Mouse (Mus musculus) CH12.LX (cell line): ENCODE results near the gene Wfdc16.

Experiments
- BHLHE40 ChIP-seq: IDR thresholded peaks from 2 replicates; pipeline ENCODE4 v1.6.1; 2011; ENCODE audit warnings: mild to moderate bottlenecking, low read depth, low read length, improper control_type of control experiment
- CTCF ChIP-seq, 2 experiments: IDR thresholded peaks in 1 of 2; conservative IDR thresholded peaks in 1 of 2; 2 replicates each; pipeline ENCODE4 v1.5.1; 2011 to 2012; ENCODE audit warnings: low read depth in 2 of 2, low read length in 2 of 2, improper control_type of control experiment in 1 of 2, inconsistent platforms in 1 of 2, mild to moderate bottlenecking in 1 of 2, moderate library complexity in 1 of 2
- MXI1 ChIP-seq: IDR thresholded peaks from 2 replicates; pipeline ENCODE4 v1.6.1; 2011; ENCODE audit warnings: mild to moderate bottlenecking, low read depth, low read length, improper control_type of control experiment
- PAX5 ChIP-seq: IDR thresholded peaks from 2 replicates; pipeline ENCODE4 v1.6.1; 2012; ENCODE audit warnings: low read length, inconsistent platforms, mixed read lengths
- POLR2A ChIP-seq: IDR thresholded peaks from 2 replicates; pipeline ENCODE4 v1.6.1; 2011; ENCODE audit warnings: low read depth, mild to moderate bottlenecking, improper control_type of control experiment, low read length
- USF2 ChIP-seq: conservative IDR thresholded peaks from 2 replicates; pipeline ENCODE4 v1.6.1; 2011; ENCODE audit warnings: low read depth, low read length, improper control_type of control experiment
- ZMIZ1 ChIP-seq: IDR thresholded peaks from 2 replicates; pipeline ENCODE4 v1.6.1; 2012; ENCODE audit warnings: low read depth, mild to moderate bottlenecking, inconsistent platforms, low read length, improper control_type of control experiment
- ZNF384 ChIP-seq: IDR thresholded peaks from 2 replicates; pipeline ENCODE4 v1.6.1; 2012; ENCODE audit warnings: low read depth, low read length, improper control_type of control experiment, inconsistent platforms

DNA sequence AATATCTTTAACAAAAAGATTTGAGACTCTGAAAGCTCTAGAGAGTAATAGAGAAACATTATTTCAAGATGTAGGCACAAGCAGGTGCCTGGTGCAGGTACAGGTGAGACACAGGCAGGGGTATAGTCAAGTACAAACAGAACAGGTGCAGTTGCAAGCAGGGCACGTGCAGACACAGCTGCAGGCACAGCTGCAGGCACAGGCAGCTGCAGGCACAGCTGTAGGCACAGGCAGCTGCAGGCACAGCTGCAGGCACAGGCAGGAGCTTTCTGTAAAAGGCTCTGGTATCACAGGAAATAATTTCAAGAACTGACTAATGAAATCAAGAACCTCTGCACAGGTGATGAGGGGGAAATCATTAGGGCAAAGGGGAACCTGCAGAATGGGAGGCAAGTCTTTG lies 32.3 kb upstream of the Wfdc16 start:
- TF ChIP-seq CTCF (conservative IDR thresholded peaks at IDR 0.05 in 1 of 2, IDR thresholded peaks at IDR 0.05 in 1 of 2; ENCODE audit: low read depth in 2 of 2, low read length in 2 of 2), result no peak
- TF ChIP-seq USF2, result no peak
- TF ChIP-seq POLR2A, result no peak
- no peak for TF ChIP-seq ZNF384
- no peak for TF ChIP-seq BHLHE40
- TF ChIP-seq ZMIZ1, result no peak
- TF ChIP-seq PAX5, result no peak
- TF ChIP-seq MXI1, result no peak
